Mouse (Mus musculus): ENCODE results near the gene Brwd3. TPM values are rescaled to one million over a fixed set of nuclear protein-coding genes. Genes with fewer than 3 reads are reported as not detected.

The Brwd3 gene
- polyA plus RNA-seq, 1 experiment from 2014 or later, result 1.1 TPM

- H3K27ac ChIP-seq (replicated peaks), result no peak overlapping the region
- H3K27me3 ChIP-seq, result no peaks in the 10 kb centered on the region
- no peak overlapping the region for H3K4me2 ChIP-seq
- ATAC-seq (ENCODE audit: insufficient read depth), result no peak
- no peaks in the 10 kb centered on the region for H3K4me1 ChIP-seq (replicated peaks)
- no peak overlapping the region for H3K4me3 ChIP-seq (replicated peaks)
- H3K9ac ChIP-seq, result no peak overlapping the region
- H3K9me3 ChIP-seq (replicated peaks), result no peaks in the 10 kb centered on the region
- H3K36me3 ChIP-seq (replicated peaks), result no peaks in the 10 kb centered on the region
These were observed 102.4 kb downstream of the Brwd3 start for GRCm38 (mm10) chrX:108731755-108732154.

GRCm38 (mm10) chrX:108729564-108729963, 104.6 kb downstream of the Brwd3 start:
- Histone ChIP-seq H3K4me3 (replicated peaks) (no peak overlapping the region), H3K4me1 (replicated peaks) (no peaks in the 10 kb centered on the region), H3K27ac (replicated peaks) (no peak overlapping the region), H3K9ac (no peak overlapping the region), H3K27me3 (no peaks in the 10 kb centered on the region), H3K9me3 (replicated peaks) (no peaks in the 10 kb centered on the region), H3K4me2 (no peak overlapping the region), H3K36me3 (replicated peaks) (no peaks in the 10 kb centered on the region)
- no peak for ATAC-seq (ENCODE audit: insufficient read depth)
- 78% methylated on average over 1 of the region's 1 CpGs for WGBS (ENCODE audit: insufficient replicate concordance)

GRCm38 (mm10) chrX:108729068-108729467, 105.1 kb downstream of the Brwd3 start:
- Histone ChIP-seq H3K9me3 (replicated peaks) (no peaks in the 10 kb centered on the region), H3K4me3 (replicated peaks) (no peak overlapping the region), H3K4me2 (no peak overlapping the region), H3K4me1 (replicated peaks) (no peaks in the 10 kb centered on the region), H3K9ac (no peak overlapping the region), H3K36me3 (replicated peaks) (no peaks in the 10 kb centered on the region), H3K27ac (replicated peaks) (no peak overlapping the region), H3K27me3 (no peaks in the 10 kb centered on the region)
- WGBS (ENCODE audit: insufficient replicate concordance), result 41% methylated on average over 3 of the region's 3 CpGs
- no peak for ATAC-seq (ENCODE audit: insufficient read depth)

GRCm38 (mm10) chrX:108728334-108728733, 105.8 kb downstream of the Brwd3 start:
- Histone ChIP-seq H3K9ac (no peak overlapping the region), H3K4me1 (replicated peaks) (no peaks in the 10 kb centered on the region), H3K27ac (replicated peaks) (no peak overlapping the region), H3K27me3 (no peaks in the 10 kb centered on the region), H3K4me3 (replicated peaks) (no peak overlapping the region), H3K4me2 (no peak overlapping the region), H3K36me3 (replicated peaks) (no peaks in the 10 kb centered on the region), H3K9me3 (replicated peaks) (no peaks in the 10 kb centered on the region)
- no peak for ATAC-seq (ENCODE audit: insufficient read depth)
- WGBS (ENCODE audit: insufficient replicate concordance), result 30% methylated on average over 3 of the region's 3 CpGs

GRCm38 (mm10) chrX:108724241-108724640, 109.9 kb downstream of the Brwd3 start:
- no peak for ATAC-seq (ENCODE audit: insufficient read depth)
- no peaks in the 10 kb centered on the region for H3K36me3 ChIP-seq (replicated peaks)

GRCm38 (mm10) chrX:108722447-108722846, 111.7 kb downstream of the Brwd3 start:
- Histone ChIP-seq H3K4me1 (replicated peaks) (no peaks in the 10 kb centered on the region), H3K4me2 (no peak overlapping the region), H3K27me3 (no peaks in the 10 kb centered on the region), H3K36me3 (replicated peaks) (no peaks in the 10 kb centered on the region), H3K27ac (replicated peaks) (no peak overlapping the region), H3K4me3 (replicated peaks) (no peak overlapping the region), H3K9ac (no peak overlapping the region), H3K9me3 (replicated peaks) (no peaks in the 10 kb centered on the region)
- no peak for ATAC-seq (ENCODE audit: insufficient read depth)
- WGBS (ENCODE audit: insufficient replicate concordance), result 62% methylated on average over 1 of the region's 1 CpGs

More at GRCm38 (mm10) chrX:108724241-108724640, 109.9 kb downstream of the Brwd3 start:
- H3K27me3 ChIP-seq, result no peaks in the 10 kb centered on the region
- no peaks in the 10 kb centered on the region for H3K4me1 ChIP-seq (replicated peaks)
- H3K9ac ChIP-seq, result no peak overlapping the region
- H3K27ac ChIP-seq (replicated peaks), result no peak overlapping the region
- no peak overlapping the region for H3K4me3 ChIP-seq (replicated peaks)
- H3K4me2 ChIP-seq, result no peak overlapping the region
- H3K9me3 ChIP-seq (replicated peaks), result no peaks in the 10 kb centered on the region

GRCm38 (mm10) chrX:108704312-108704711, 129.9 kb downstream of the Brwd3 start:
- Histone ChIP-seq H3K4me3 (replicated peaks) (no peak overlapping the region), H3K9ac (no peak overlapping the region), H3K36me3 (replicated peaks) (no peaks in the 10 kb centered on the region), H3K4me2 (no peak overlapping the region), H3K9me3 (replicated peaks) (no peaks in the 10 kb centered on the region), H3K27ac (replicated peaks) (no peak overlapping the region), H3K27me3 (no peaks in the 10 kb centered on the region), H3K4me1 (replicated peaks) (no peaks in the 10 kb centered on the region)
- 70% methylated on average over 2 of the region's 2 CpGs for WGBS (ENCODE audit: insufficient replicate concordance)
- ATAC-seq (ENCODE audit: insufficient read depth), result no peak

Other genes starting within 250 kb of the Brwd3 start
- gene Gm379, start 169.5 kb downstream of the Brwd3 start, polyA plus RNA-seq (2015; fragmentation: Nextera tagmentation; extraction: Ambion mirVana), result 0.16 and 0.26 TPM in 2 replicates
- 11.4 and 13.1 TPM in 2 replicates for gene Hmgn5, start 179.0 kb upstream of the Brwd3 start, polyA plus RNA-seq (2015; fragmentation: Nextera tagmentation; extraction: Ambion mirVana)

Data from liver, embryonic 15.5 days (tissue).